Mouse (Mus musculus) lung, embryonic 14.5 days (tissue): Measurements from ENCODE around the gene Prss36. TPM values are rescaled to one million over a fixed set of nuclear protein-coding genes. Genes with fewer than 3 reads are reported as not detected.

Source experiments
- ATAC-seq: fragments of 200-750 bp; cut with Nextera tagmentation; 2 replicates; pipeline ENCODE4 v1.8.0; 2017; ENCODE audit warnings: mild to moderate bottlenecking, moderate TSS enrichment, moderate library complexity; ENCODE audit not compliant: insufficient read depth
- DNase-seq: peaks from one replicate; pipeline ENCODE4 v3.0.0-alpha.2; 2015
- H3K27ac ChIP-seq: fragments of 300-500 bp; sonication (generic); 2 replicates; pipeline ENCODE4 v1.5.1; 2014; ENCODE audit warnings: low read depth, mild to moderate bottlenecking, moderate library complexity
- H3K27me3 ChIP-seq: fragments of 300-500 bp; sonication (generic); 2 replicates; pipeline ENCODE4 v1.6.1; 2014; ENCODE audit warnings: low read length, control low read depth; ENCODE audit not compliant: insufficient read depth
- H3K36me3 ChIP-seq: fragments of 300-500 bp; sonication (generic); 2 replicates; pipeline ENCODE4 v1.6.1; 2014; ENCODE audit warnings: control low read depth; ENCODE audit not compliant: insufficient read depth
- H3K4me1 ChIP-seq: fragments of 300-500 bp; sonication (generic); 2 replicates; pipeline ENCODE4 v1.6.1; 2014; ENCODE audit warnings: antibody characterized with exemption, control low read depth; ENCODE audit not compliant: insufficient read depth
- H3K4me2 ChIP-seq: fragments of 300-500 bp; sonication (generic); 2 replicates; pipeline ENCODE4 v1.6.1; 2014; ENCODE audit warnings: mild to moderate bottlenecking
- H3K4me3 ChIP-seq: fragments of 300-500 bp; sonication (generic); 2 replicates; pipeline ENCODE4 v1.5.1; 2014; ENCODE audit warnings: low read depth, low read length
- H3K9ac ChIP-seq: fragments of 300-500 bp; sonication (generic); 2 replicates; pipeline ENCODE4 v1.6.1; 2014
- H3K9me3 ChIP-seq: fragments of 300-500 bp; sonication (generic); 2 replicates; pipeline ENCODE4 v1.6.1; 2016; ENCODE audit warnings: low read depth, low read length, control low read depth
- CTCF ChIP-seq: IDR thresholded peaks from 2 replicates; pipeline ENCODE4 v1.5.1; 2016; ENCODE audit warnings: antibody characterized with exemption, low read depth
- WGBS: fragments of 180-500 bp; shearing (Covaris S2); extraction: QIAGEN DNeasy Blood & Tissue Kit; methylation state at CpG from one replicate; pipeline ENCODE4 v1.1.7; 2014; 5-methylcytosine and 5-hydroxymethylcytosine counted together
- polyA plus RNA-seq: library from polyadenylated mRNA; unstranded; fragments of >200 nt; fragmentation: Nextera tagmentation; extraction: Ambion mirVana; gene quantifications from 2 replicates; pipeline ENCODE4 v1.2.1, GENCODE M21; 2014

The Prss36 gene
- polyA plus RNA-seq, 1 experiment from 2014 or later: 9.7 TPM

GRCm38 (mm10) chr7:127918203-127918602, 28.3 kb downstream of the Prss36 start:
- no peak overlapping the region for H3K4me2 ChIP-seq
- peak; percentile 65 for TF ChIP-seq CTCF
- H3K4me1 ChIP-seq: 0 out of 2 replicates have a peak, but pooled peaks cover 2% of the 10 kb centered on the region
- H3K9ac ChIP-seq: no peak overlapping the region
- H3K27ac ChIP-seq: no peak overlapping the region
- WGBS: 51% methylated on average over 3 of the region's 3 CpGs
- ATAC-seq (no peak), DNase-seq (peak; percentile 75)
- no peaks in the 10 kb centered on the region for H3K27me3 ChIP-seq
- H3K9me3 ChIP-seq: no peaks in the 10 kb centered on the region
- peaks cover 44% of the 10 kb centered on the region for H3K36me3 ChIP-seq
- no peak overlapping the region for H3K4me3 ChIP-seq

- Histone ChIP-seq H3K9me3 (no peaks in the 10 kb centered on the region), H3K4me2 (no peak overlapping the region), H3K4me1 (no peaks in the 10 kb centered on the region), H3K4me3 (no peak overlapping the region), H3K27me3 (no peaks in the 10 kb centered on the region), H3K27ac (no peak overlapping the region), H3K36me3 (peaks cover 30% of the 10 kb centered on the region), H3K9ac (no peak overlapping the region)
- ATAC-seq (no peak), DNase-seq (no peak)
- WGBS: 89% methylated on average over 12 of the region's 12 CpGs
- TF ChIP-seq CTCF: no peak
These were observed 31.2 kb downstream of the Prss36 start for GRCm38 (mm10) chr7:127915293-127915692.

- no peak for ATAC-seq
- Histone ChIP-seq H3K9ac (peak overlapping the region; percentile 84), H3K4me1 (no peaks in the 10 kb centered on the region), H3K9me3 (no peaks in the 10 kb centered on the region), H3K27me3 (no peaks in the 10 kb centered on the region), H3K27ac (peak overlapping the region; percentile 85), H3K4me3 (peak overlapping the region; percentile 96), H3K4me2 (peak overlapping the region; percentile 82), H3K36me3 (peaks cover 43% of the 10 kb centered on the region)
- no peak for DNase-seq
- TF ChIP-seq CTCF: no peak
- WGBS: 9% methylated on average over 4 of the region's 4 CpGs
These were observed 33.6 kb downstream of the Prss36 start for GRCm38 (mm10) chr7:127912938-127913337.

GRCm38 (mm10) chr7:127912190-127912871, 34.2 kb downstream of the Prss36 start, which contains the start of gene Kat8:
Kat8 (plus strand) TSS chr7:127912516.
- no peak for TF ChIP-seq CTCF
- Histone ChIP-seq H3K4me3 (peak within 1 kb of the TSS; percentile 96), H3K9me3 (no peaks in the 10 kb centered on the region), H3K27ac (peak within 1 kb of the TSS; percentile 85), H3K27me3 (no peaks in the 10 kb centered on the region), H3K36me3 (peaks cover 48% of the 10 kb centered on the region), H3K4me2 (peak within 1 kb of the TSS; percentile 82), H3K9ac (peak within 1 kb of the TSS; percentile 84), H3K4me1 (no peaks in the 10 kb centered on the region)
- ATAC-seq: peak; percentile 97
- under 1% methylated on average over 40 of the region's 40 CpGs for WGBS
- DNase-seq: peak; percentile 97

GRCm38 (mm10) chr7:127908656-127909055, 37.9 kb downstream of the Prss36 start:
- Histone ChIP-seq H3K27ac (no peak overlapping the region), H3K4me1 (no peaks in the 10 kb centered on the region), H3K9ac (no peak overlapping the region), H3K36me3 (peaks cover 49% of the 10 kb centered on the region), H3K9me3 (no peaks in the 10 kb centered on the region), H3K4me2 (no peak overlapping the region), H3K27me3 (no peaks in the 10 kb centered on the region), H3K4me3 (no peak overlapping the region)
- WGBS: 91% methylated on average over 4 of the region's 4 CpGs
- ATAC-seq (no peak), DNase-seq (no peak)
- TF ChIP-seq CTCF: no peak

GRCm38 (mm10) chr7:127907939-127908338, 38.6 kb downstream of the Prss36 start:
- Histone ChIP-seq H3K27me3 (no peaks in the 10 kb centered on the region), H3K4me1 (no peaks in the 10 kb centered on the region), H3K36me3 (peaks cover 49% of the 10 kb centered on the region), H3K9ac (no peak overlapping the region), H3K9me3 (no peaks in the 10 kb centered on the region), H3K27ac (no peak overlapping the region), H3K4me3 (no peak overlapping the region), H3K4me2 (no peak overlapping the region)
- ATAC-seq (no peak), DNase-seq (no peak)
- TF ChIP-seq CTCF: no peak
- 94% methylated on average over 12 of the region's 12 CpGs for WGBS

- peak within 1 kb of the TSS; percentile 87 for H3K27ac ChIP-seq
- peak within 1 kb of the TSS; percentile 92 for H3K9ac ChIP-seq
- DNase-seq (peak; percentile 92), ATAC-seq (peak; percentile 95)
- H3K9me3 ChIP-seq: no peaks in the 10 kb centered on the region
- peak; percentile 29; the same call in 1 of the 2 replicates for TF ChIP-seq CTCF
- 4% methylated on average over 38 of the region's 38 CpGs for WGBS
- peak within 1 kb of the TSS; percentile 85 for H3K4me2 ChIP-seq
- H3K4me1 ChIP-seq: no peaks in the 10 kb centered on the region
- H3K4me3 ChIP-seq: peak within 1 kb of the TSS; percentile 77
- no peaks in the 10 kb centered on the region for H3K27me3 ChIP-seq
- peaks cover 41% of the 10 kb centered on the region for H3K36me3 ChIP-seq
These were observed 42.3 kb downstream of the Prss36 start, which contains the start of gene Bckdk for GRCm38 (mm10) chr7:127903971-127904796. Bckdk (plus strand) TSS chr7:127904082.
